Mouse (Mus musculus): ENCODE data around the gene Cnmd. TPM values are rescaled to one million over a fixed set of nuclear protein-coding genes. Genes with fewer than 3 reads are reported as not detected.

Cnmd gene
- polyA plus RNA-seq, 1 experiment from 2014 or later, result not detected

DNA sequence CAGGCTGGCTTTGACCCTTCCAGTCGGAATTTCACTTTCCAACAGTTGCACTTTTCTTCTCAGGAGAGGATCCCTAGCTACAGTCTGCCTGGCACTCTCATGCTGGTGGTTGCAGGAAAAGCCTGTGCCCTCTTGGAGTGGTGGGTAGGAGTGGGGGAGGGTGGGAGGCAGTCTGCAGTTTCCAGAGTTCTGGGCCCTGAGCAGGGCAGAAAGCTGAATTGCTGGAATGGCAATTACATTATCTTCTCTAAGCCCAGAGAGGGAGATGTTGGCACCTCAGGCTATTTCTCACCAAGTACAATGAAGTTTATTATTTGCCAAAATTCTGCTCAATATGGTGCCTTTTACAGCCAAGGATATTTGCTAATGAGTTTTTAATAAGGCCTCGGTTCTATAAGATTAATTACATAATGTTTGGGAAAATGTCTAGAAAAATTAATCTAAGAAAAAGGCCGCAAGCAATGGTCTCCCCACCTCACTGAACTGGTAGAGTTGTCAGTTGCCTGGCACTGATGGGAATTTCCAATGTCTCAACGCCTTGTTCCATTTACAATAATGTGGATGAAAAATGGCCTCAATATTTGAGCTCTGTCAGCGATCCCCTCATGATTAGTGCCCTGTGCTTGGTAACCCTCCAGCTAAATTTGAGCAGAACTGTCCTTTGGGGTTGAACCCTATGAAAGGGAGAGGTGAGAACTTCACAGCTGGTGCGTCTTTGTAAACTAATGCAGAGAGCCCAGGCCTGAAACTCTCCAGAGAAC lies 3.0 kb downstream of the Cnmd start:
- Histone ChIP-seq H3K9ac (ENCODE audit: low read length) (no peak overlapping the region), H3K4me3 (ENCODE audit: low read depth, low read length) (no peak overlapping the region), H3K4me1 (replicated peaks; ENCODE audit: control insufficient read depth, insufficient read depth, low read length) (no peaks in the 10 kb centered on the region), H3K27ac (ENCODE audit: low read depth) (no peak overlapping the region), H3K36me3 (ENCODE audit: control insufficient read depth, insufficient read depth, low read length) (no peaks in the 10 kb centered on the region), H3K4me2 (ENCODE audit: low read length) (no peak overlapping the region), H3K9me3 (ENCODE audit: control insufficient read depth, low read length) (no peaks in the 10 kb centered on the region), H3K27me3 (replicated peaks; ENCODE audit: control insufficient read depth, insufficient read depth, low read length) (no peaks in the 10 kb centered on the region)
- no peak for DNase-seq (ENCODE audit: low spot score)
- 77% methylated on average over 6 of the region's 6 CpGs for WGBS
- ATAC-seq (replicated peaks; ENCODE audit: low FRiP score, low TSS enrichment, low read depth), result no peak

GRCm38 (mm10) chr14:79658286-79658685 lies 3.7 kb downstream of the Cnmd start:
- Histone ChIP-seq H3K36me3 (ENCODE audit: control insufficient read depth, insufficient read depth, low read length) (no peaks in the 10 kb centered on the region), H3K4me3 (ENCODE audit: low read depth, low read length) (no peak overlapping the region), H3K4me2 (ENCODE audit: low read length) (no peak overlapping the region), H3K9ac (ENCODE audit: low read length) (no peak overlapping the region), H3K27me3 (replicated peaks; ENCODE audit: control insufficient read depth, insufficient read depth, low read length) (no peaks in the 10 kb centered on the region), H3K4me1 (replicated peaks; ENCODE audit: control insufficient read depth, insufficient read depth, low read length) (no peaks in the 10 kb centered on the region), H3K27ac (ENCODE audit: low read depth) (no peak overlapping the region), H3K9me3 (ENCODE audit: control insufficient read depth, low read length) (no peaks in the 10 kb centered on the region)
- no peak for DNase-seq (ENCODE audit: low spot score)
- no peak for ATAC-seq (replicated peaks; ENCODE audit: low FRiP score, low TSS enrichment, low read depth)
- WGBS, result 71% methylated on average over 5 of the region's 5 CpGs

- Histone ChIP-seq H3K4me3 (ENCODE audit: low read depth, low read length) (no peak overlapping the region), H3K4me1 (replicated peaks; ENCODE audit: control insufficient read depth, insufficient read depth, low read length) (no peaks in the 10 kb centered on the region), H3K4me2 (ENCODE audit: low read length) (no peak overlapping the region), H3K27me3 (replicated peaks; ENCODE audit: control insufficient read depth, insufficient read depth, low read length) (no peaks in the 10 kb centered on the region), H3K9ac (ENCODE audit: low read length) (no peak overlapping the region), H3K36me3 (ENCODE audit: control insufficient read depth, insufficient read depth, low read length) (no peaks in the 10 kb centered on the region), H3K27ac (ENCODE audit: low read depth) (no peak overlapping the region), H3K9me3 (ENCODE audit: control insufficient read depth, low read length) (no peaks in the 10 kb centered on the region)
- DNase-seq (ENCODE audit: low spot score) (no peak), ATAC-seq (replicated peaks; ENCODE audit: low FRiP score, low TSS enrichment, low read depth) (no peak)
- WGBS, result 38% methylated on average over 4 of the region's 4 CpGs
These were observed 9.3 kb downstream of the Cnmd start for GRCm38 (mm10) chr14:79652654-79653053.

- no peaks in the 10 kb centered on the region for H3K9me3 ChIP-seq (ENCODE audit: control insufficient read depth, low read length)
- no peak overlapping the region for H3K4me3 ChIP-seq (ENCODE audit: low read depth, low read length)
- no peaks in the 10 kb centered on the region for H3K4me1 ChIP-seq (replicated peaks; ENCODE audit: control insufficient read depth, insufficient read depth, low read length)
- no peak for DNase-seq (ENCODE audit: low spot score)
- no peak overlapping the region for H3K9ac ChIP-seq (ENCODE audit: low read length)
- no peaks in the 10 kb centered on the region for H3K27me3 ChIP-seq (replicated peaks; ENCODE audit: control insufficient read depth, insufficient read depth, low read length)
- H3K36me3 ChIP-seq (ENCODE audit: control insufficient read depth, insufficient read depth, low read length), result no peaks in the 10 kb centered on the region
- WGBS, result 57% methylated on average over 3 of the region's 3 CpGs
- no peak overlapping the region for H3K27ac ChIP-seq (ENCODE audit: low read depth)
- H3K4me2 ChIP-seq (ENCODE audit: low read length), result no peak overlapping the region
- no peak for ATAC-seq (replicated peaks; ENCODE audit: low FRiP score, low TSS enrichment, low read depth)
These were observed 12.3 kb downstream of the Cnmd start for GRCm38 (mm10) chr14:79649680-79650079.

GRCm38 (mm10) chr14:79645378-79645777 lies 16.6 kb downstream of the Cnmd start:
- no peak for ATAC-seq (replicated peaks; ENCODE audit: low FRiP score, low TSS enrichment, low read depth)
- DNase-seq (ENCODE audit: low spot score), result no peak
- WGBS, result 12% methylated on average over 11 of the region's 11 CpGs

GRCm38 (mm10) chr14:79642063-79642462 lies 19.9 kb downstream of the Cnmd start:
- Histone ChIP-seq H3K27me3 (replicated peaks; ENCODE audit: control insufficient read depth, insufficient read depth, low read length) (no peaks in the 10 kb centered on the region), H3K36me3 (ENCODE audit: control insufficient read depth, insufficient read depth, low read length) (no peaks in the 10 kb centered on the region), H3K4me2 (ENCODE audit: low read length) (no peak overlapping the region), H3K27ac (ENCODE audit: low read depth) (no peak overlapping the region), H3K9me3 (ENCODE audit: control insufficient read depth, low read length) (no peaks in the 10 kb centered on the region), H3K4me1 (replicated peaks; ENCODE audit: control insufficient read depth, insufficient read depth, low read length) (no peaks in the 10 kb centered on the region), H3K4me3 (ENCODE audit: low read depth, low read length) (no peak overlapping the region), H3K9ac (ENCODE audit: low read length) (no peak overlapping the region)
- DNase-seq (ENCODE audit: low spot score), result no peak
- WGBS, result 83% methylated on average over 9 of the region's 9 CpGs
- ATAC-seq (replicated peaks; ENCODE audit: low FRiP score, low TSS enrichment, low read depth), result no peak

More at GRCm38 (mm10) chr14:79645378-79645777, 16.6 kb downstream of the Cnmd start:
- no peaks in the 10 kb centered on the region for H3K36me3 ChIP-seq (ENCODE audit: control insufficient read depth, insufficient read depth, low read length)
- no peak overlapping the region for H3K27ac ChIP-seq (ENCODE audit: low read depth)
- no peaks in the 10 kb centered on the region for H3K4me1 ChIP-seq (replicated peaks; ENCODE audit: control insufficient read depth, insufficient read depth, low read length)
- H3K9ac ChIP-seq (ENCODE audit: low read length), result no peak overlapping the region
- no peak overlapping the region for H3K4me3 ChIP-seq (ENCODE audit: low read depth, low read length)
- H3K4me2 ChIP-seq (ENCODE audit: low read length), result no peak overlapping the region
- no peaks in the 10 kb centered on the region for H3K27me3 ChIP-seq (replicated peaks; ENCODE audit: control insufficient read depth, insufficient read depth, low read length)
- H3K9me3 ChIP-seq (ENCODE audit: control insufficient read depth, low read length), result no peaks in the 10 kb centered on the region

GRCm38 (mm10) chr14:79636814-79637213 lies 25.2 kb downstream of the Cnmd start:
- DNase-seq (ENCODE audit: low spot score) (no peak), ATAC-seq (replicated peaks; ENCODE audit: low FRiP score, low TSS enrichment, low read depth) (no peak)
- Histone ChIP-seq H3K36me3 (ENCODE audit: control insufficient read depth, insufficient read depth, low read length) (peaks cover 6% of the 10 kb centered on the region; the same call in 1 of the 2 replicates), H3K27ac (ENCODE audit: low read depth) (no peak overlapping the region), H3K4me1 (replicated peaks; ENCODE audit: control insufficient read depth, insufficient read depth, low read length) (no peaks in the 10 kb centered on the region), H3K9me3 (ENCODE audit: control insufficient read depth, low read length) (no peaks in the 10 kb centered on the region), H3K27me3 (replicated peaks; ENCODE audit: control insufficient read depth, insufficient read depth, low read length) (no peaks in the 10 kb centered on the region), H3K4me2 (ENCODE audit: low read length) (no peak overlapping the region), H3K4me3 (ENCODE audit: low read depth, low read length) (no peak overlapping the region), H3K9ac (ENCODE audit: low read length) (no peak overlapping the region)
- WGBS, result 56% methylated on average over 4 of the region's 4 CpGs

- DNase-seq (ENCODE audit: low spot score), result no peak
These were observed 28.8 kb downstream of the Cnmd start for GRCm38 (mm10) chr14:79633196-79633595.

DNA sequence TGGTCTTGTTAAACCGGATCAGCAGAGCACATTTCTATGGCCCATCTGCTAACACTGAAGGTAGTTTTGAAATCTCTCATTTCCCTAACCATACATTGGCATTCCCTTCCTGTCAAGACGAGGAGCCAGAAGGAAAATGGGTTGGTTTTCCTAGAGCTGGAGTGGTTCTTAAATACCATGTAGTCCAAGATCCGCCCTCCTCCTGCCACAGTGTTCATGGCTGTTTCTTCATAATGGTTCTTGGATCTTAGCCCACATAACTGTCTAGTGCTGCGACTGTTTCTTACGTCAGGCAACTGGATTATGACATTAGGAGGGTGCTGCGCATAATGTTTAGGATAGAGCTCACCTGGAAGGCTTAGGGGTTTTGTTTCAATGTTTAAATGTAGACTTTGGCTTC lies 29.6 kb downstream of the Cnmd start:
- Histone ChIP-seq H3K9me3 (ENCODE audit: control insufficient read depth, low read length) (no peaks in the 10 kb centered on the region), H3K4me3 (ENCODE audit: low read depth, low read length) (no peak overlapping the region), H3K36me3 (ENCODE audit: control insufficient read depth, insufficient read depth, low read length) (peaks cover 40% of the 10 kb centered on the region), H3K9ac (ENCODE audit: low read length) (no peak overlapping the region), H3K4me1 (replicated peaks; ENCODE audit: control insufficient read depth, insufficient read depth, low read length) (no peaks in the 10 kb centered on the region), H3K4me2 (ENCODE audit: low read length) (no peak overlapping the region), H3K27ac (ENCODE audit: low read depth) (no peak overlapping the region), H3K27me3 (replicated peaks; ENCODE audit: control insufficient read depth, insufficient read depth, low read length) (no peaks in the 10 kb centered on the region)
- no peak for ATAC-seq (replicated peaks; ENCODE audit: low FRiP score, low TSS enrichment, low read depth)
- no peak for DNase-seq (ENCODE audit: low spot score)
- whole genome bisulfite sequencing, result 92% methylated on average over 6 of the region's 6 CpGs

More at GRCm38 (mm10) chr14:79633196-79633595, 28.8 kb downstream of the Cnmd start:
- Histone ChIP-seq H3K27me3 (replicated peaks; ENCODE audit: control insufficient read depth, insufficient read depth, low read length) (no peaks in the 10 kb centered on the region), H3K4me2 (ENCODE audit: low read length) (no peak overlapping the region), H3K9me3 (ENCODE audit: control insufficient read depth, low read length) (no peaks in the 10 kb centered on the region), H3K36me3 (ENCODE audit: control insufficient read depth, insufficient read depth, low read length) (peaks cover 32% of the 10 kb centered on the region), H3K4me1 (replicated peaks; ENCODE audit: control insufficient read depth, insufficient read depth, low read length) (no peaks in the 10 kb centered on the region), H3K4me3 (ENCODE audit: low read depth, low read length) (no peak overlapping the region), H3K9ac (ENCODE audit: low read length) (no peak overlapping the region), H3K27ac (ENCODE audit: low read depth) (no peak overlapping the region)
- no peak for ATAC-seq (replicated peaks; ENCODE audit: low FRiP score, low TSS enrichment, low read depth)
- 91% methylated on average over 2 of the region's 2 CpGs for WGBS
